Mouse (Mus musculus) bone marrow, adult 2 months (tissue): ENCODE data around the gene Stxbp3. TPM values are rescaled to one million over a fixed set of nuclear protein-coding genes. Genes with fewer than 3 reads are reported as not detected.
"Not testable (repeated sequence)": the region's sequence is repeated elsewhere in the genome, so short reads cannot be mapped to it uniquely, and the experiment has no call there.

Source experiments
- H3K27ac ChIP-seq: fragments of 200-500 bp; 2 replicates; pipeline ENCODE4 v1.5.1; 2012; ENCODE audit warnings: low read depth, mild to moderate bottlenecking, control low read depth, inconsistent platforms, low read length; ENCODE audit not compliant: control insufficient read depth, poor library complexity, insufficient read depth
- H3K4me1 ChIP-seq: fragments of 200-500 bp; 2 replicates; pipeline ENCODE4 v1.6.1; 2011; ENCODE audit warnings: low read length; ENCODE audit not compliant: control insufficient read depth, insufficient read depth
- H3K4me3 ChIP-seq: fragments of 200-500 bp; replicated peaks from 2 replicates; pipeline ENCODE3; 2011; ENCODE audit warnings: mild to moderate bottlenecking, low read depth, low read length, control low read depth; ENCODE audit not compliant: control insufficient read depth
- CTCF ChIP-seq: fragments of 200-500 bp; IDR thresholded peaks from 2 replicates; pipeline ENCODE4 v1.5.1; 2011; ENCODE audit warnings: low read length, control low read depth; ENCODE audit not compliant: control insufficient read depth, insufficient read depth
- POLR2A ChIP-seq: fragments of 200-500 bp; IDR thresholded peaks from 2 replicates; pipeline ENCODE4 v1.6.1; 2011; ENCODE audit warnings: low read depth, mild to moderate bottlenecking, control low read depth, low read length, borderline replicate concordance; ENCODE audit not compliant: control insufficient read depth
- WGBS: fragments of 180-500 bp; shearing (Covaris S2); methylation state at CpG from one replicate; pipeline ENCODE4 v1.1.7; 2018; 5-methylcytosine and 5-hydroxymethylcytosine counted together
- polyA plus RNA-seq: library from polyadenylated mRNA; stranded (reverse); fragments of >200 nt; gene quantifications from 2 replicates; pipeline ENCODE4 v1.2.4, GENCODE M21; 2011; ENCODE audit warnings: low replicate concordance; ENCODE audit not compliant: missing spikeins, insufficient read depth, insufficient read length

The Stxbp3 gene
- polyA plus RNA-seq, 1 experiment = 11.0 TPM

DNA sequence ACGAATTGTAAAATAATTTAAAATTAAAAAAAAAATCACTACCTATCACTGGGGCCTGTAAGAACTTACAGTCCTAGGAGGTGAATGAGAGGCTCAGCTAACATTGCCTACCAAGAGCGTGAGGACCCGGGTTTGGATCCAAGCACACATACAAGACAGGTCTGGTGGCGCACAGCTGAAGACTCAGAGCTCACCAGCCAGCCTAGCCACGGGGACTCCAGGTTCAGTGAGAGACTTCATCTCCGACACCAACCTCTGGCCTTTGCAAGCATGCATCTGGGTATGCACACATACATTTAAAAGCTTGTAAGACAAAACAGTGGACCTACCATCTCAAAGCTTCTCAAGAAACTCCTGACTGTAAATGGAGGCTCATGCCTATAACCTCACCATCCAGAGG, 3.4 kb downstream of the Stxbp3 start:
- Histone ChIP-seq H3K4me3 (no peak overlapping the region), H3K27ac (no peak overlapping the region), H3K4me1 (peaks cover 3% of the 10 kb centered on the region; the same call in 1 of the 2 replicates)
- WGBS = 91% methylated on average over 6 of the region's 6 CpGs
- TF ChIP-seq POLR2A (no peak), CTCF (no peak)

- H3K27ac ChIP-seq, H3K4me3 ChIP-seq, H3K4me1 ChIP-seq: not testable (repeated sequence)
- WGBS = 65% methylated on average over 1 of the region's 1 CpGs
Observed at GRCm38 (mm10) chr3:108833717-108834116, 6.6 kb downstream of the Stxbp3 start.

- H3K4me1 ChIP-seq = no peaks in the 10 kb centered on the region; the same call in 1 of the 2 replicates
- TF ChIP-seq POLR2A (no peak), CTCF (no peak)
- no peak overlapping the region for H3K27ac ChIP-seq
- 91% methylated on average over 6 of the region's 6 CpGs for WGBS
- H3K4me3 ChIP-seq = no peak overlapping the region
Observed at GRCm38 (mm10) chr3:108831750-108832149, 8.6 kb downstream of the Stxbp3 start.

GRCm38 (mm10) chr3:108830493-108830892, 9.8 kb downstream of the Stxbp3 start:
- TF ChIP-seq CTCF = no peak
- no peak for TF ChIP-seq POLR2A
- Histone ChIP-seq H3K27ac (no peak overlapping the region), H3K4me3 (no peak overlapping the region), H3K4me1 (no peaks in the 10 kb centered on the region; the same call in 1 of the 2 replicates)
- 64% methylated on average over 11 of the region's 11 CpGs for WGBS

- no peak for TF ChIP-seq CTCF
- TF ChIP-seq POLR2A = no peak
- H3K4me1 ChIP-seq = no peaks in the 10 kb centered on the region
- no peak overlapping the region for H3K27ac ChIP-seq
- 74% methylated on average over 4 of the region's 4 CpGs for WGBS
- H3K4me3 ChIP-seq = no peak overlapping the region
Observed at GRCm38 (mm10) chr3:108815631-108816030, 24.7 kb downstream of the Stxbp3 start.

DNA sequence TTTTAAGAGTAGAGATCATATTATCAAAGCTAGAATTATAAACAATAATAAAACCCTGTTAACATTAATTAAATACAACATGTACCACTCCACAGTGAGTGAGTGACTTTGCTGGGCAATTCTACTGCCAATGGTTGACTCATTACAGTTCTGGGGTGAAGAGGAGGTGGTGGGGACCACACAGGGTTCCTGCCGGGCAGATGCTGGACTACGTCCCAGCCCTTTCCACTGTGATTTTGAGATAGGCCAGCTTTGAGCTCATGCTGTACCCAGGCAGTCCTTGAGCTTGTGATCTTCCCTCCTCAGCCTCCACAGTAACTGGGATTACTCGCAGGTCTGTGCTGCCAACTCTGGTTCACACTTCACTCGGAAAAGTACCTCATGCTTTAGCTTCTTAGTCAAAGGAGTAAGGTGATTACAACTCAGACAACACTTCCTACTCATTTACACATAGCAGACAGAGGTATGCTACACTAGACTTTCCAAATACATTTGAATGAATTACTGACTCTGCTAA, 29.5 kb downstream of the Stxbp3 start:
- no peaks in the 10 kb centered on the region; the same call in 1 of the 2 replicates for H3K4me1 ChIP-seq
- WGBS = 83% methylated on average over 4 of the region's 4 CpGs
- no peak overlapping the region for H3K27ac ChIP-seq
- no peak overlapping the region for H3K4me3 ChIP-seq
- TF ChIP-seq POLR2A = no peak
- no peak for TF ChIP-seq CTCF

DNA sequence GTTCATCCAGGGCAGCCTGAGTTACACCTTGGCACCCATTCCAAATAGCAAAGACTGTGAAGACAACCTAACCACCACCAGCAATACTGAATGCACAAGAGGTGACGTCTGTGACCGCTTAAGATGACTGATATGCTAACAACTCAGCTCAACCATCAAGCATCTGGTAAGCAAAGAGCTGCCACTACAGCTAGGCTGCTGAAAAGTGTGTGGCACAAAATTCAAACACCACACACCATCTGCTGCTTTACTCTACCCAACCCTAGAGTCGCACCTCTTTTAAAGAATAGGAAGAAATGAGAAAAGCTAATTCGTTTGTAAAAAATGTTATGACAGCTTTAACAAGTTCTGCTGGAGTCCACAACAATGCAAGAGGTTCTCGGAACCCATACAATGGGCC, 34.7 kb downstream of the Stxbp3 start:
- no peak overlapping the region for H3K27ac ChIP-seq
- no peaks in the 10 kb centered on the region; the same call in 1 of the 2 replicates for H3K4me1 ChIP-seq
- no peak for TF ChIP-seq POLR2A
- no peak for TF ChIP-seq CTCF
- no peak overlapping the region for H3K4me3 ChIP-seq
- WGBS = 88% methylated on average over 5 of the region's 5 CpGs

DNA sequence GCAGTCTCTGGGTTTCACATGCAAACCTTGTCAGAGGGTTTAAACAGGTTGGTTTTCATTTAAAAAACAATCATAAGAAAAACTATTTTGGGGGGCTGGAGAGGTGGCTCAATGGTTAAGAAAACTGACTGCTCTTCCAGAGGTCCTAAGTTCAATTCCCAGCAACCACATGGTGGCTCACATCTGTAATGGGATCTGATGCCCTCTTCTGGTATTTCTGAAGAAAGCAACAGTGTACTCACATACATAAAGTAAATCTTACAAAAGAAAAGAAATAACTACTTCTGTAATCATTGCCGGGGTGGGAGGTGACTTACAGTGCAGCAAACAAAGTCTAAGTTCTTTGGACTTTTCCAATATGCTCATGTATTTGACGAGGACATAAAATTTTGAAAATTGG, 42.0 kb downstream of the Stxbp3 start:
- Histone ChIP-seq H3K4me3 (no peak overlapping the region), H3K27ac (no peak overlapping the region), H3K4me1 (peaks cover 3% of the 10 kb centered on the region; the same call in 1 of the 2 replicates)
- TF ChIP-seq POLR2A = no peak
- TF ChIP-seq CTCF = no peak
- WGBS = 70% methylated on average over 2 of the region's 2 CpGs

DNA sequence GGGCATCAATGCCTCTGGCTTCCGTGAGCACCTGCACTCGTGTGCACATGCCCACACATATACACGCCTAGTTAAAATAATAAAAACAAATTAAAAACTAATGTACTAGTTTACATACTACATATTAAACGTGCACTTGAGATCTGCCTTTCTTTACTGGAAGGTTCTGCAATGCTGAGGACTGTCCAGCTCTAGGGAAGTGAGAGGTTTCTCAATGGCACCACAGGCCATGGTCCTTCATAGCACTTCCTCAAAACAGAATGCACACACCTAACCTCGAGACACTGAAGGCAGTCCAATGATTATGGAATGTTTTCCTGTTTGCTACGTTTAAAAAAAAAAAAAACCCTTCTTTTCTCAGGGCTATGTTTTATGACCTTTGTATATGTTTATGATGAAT, 42.6 kb downstream of the Stxbp3 start:
- WGBS = 47% methylated on average over 6 of the region's 6 CpGs
- Histone ChIP-seq H3K4me3 (no peak overlapping the region), H3K27ac (no peak overlapping the region; the same call in 1 of the 2 replicates), H3K4me1 (peaks cover 3% of the 10 kb centered on the region; the same call in 1 of the 2 replicates)
- TF ChIP-seq CTCF (no peak), POLR2A (no peak)
